Mouse (Mus musculus) liver, adult 10 weeks (tissue): ENCODE data around the gene Thrsp. TPM values are rescaled to one million over a fixed set of nuclear protein-coding genes. Genes with fewer than 3 reads are reported as not detected.

ENCODE experiments used
- polyA plus RNA-seq: library from polyadenylated mRNA; stranded (reverse); fragments of 350-450 nt; fragmentation: Illumina TruSeq; extraction: RNeasy Lipid Tissue Mini Kit (QIAGEN cat#74804); gene quantifications from one replicate; pipeline ENCODE4 v1.2.3, GENCODE M21; 2014; ENCODE audit warnings: low read depth, low replicate concordance

Gene Thrsp
- 105 TPM for polyA plus RNA-seq

DNA sequence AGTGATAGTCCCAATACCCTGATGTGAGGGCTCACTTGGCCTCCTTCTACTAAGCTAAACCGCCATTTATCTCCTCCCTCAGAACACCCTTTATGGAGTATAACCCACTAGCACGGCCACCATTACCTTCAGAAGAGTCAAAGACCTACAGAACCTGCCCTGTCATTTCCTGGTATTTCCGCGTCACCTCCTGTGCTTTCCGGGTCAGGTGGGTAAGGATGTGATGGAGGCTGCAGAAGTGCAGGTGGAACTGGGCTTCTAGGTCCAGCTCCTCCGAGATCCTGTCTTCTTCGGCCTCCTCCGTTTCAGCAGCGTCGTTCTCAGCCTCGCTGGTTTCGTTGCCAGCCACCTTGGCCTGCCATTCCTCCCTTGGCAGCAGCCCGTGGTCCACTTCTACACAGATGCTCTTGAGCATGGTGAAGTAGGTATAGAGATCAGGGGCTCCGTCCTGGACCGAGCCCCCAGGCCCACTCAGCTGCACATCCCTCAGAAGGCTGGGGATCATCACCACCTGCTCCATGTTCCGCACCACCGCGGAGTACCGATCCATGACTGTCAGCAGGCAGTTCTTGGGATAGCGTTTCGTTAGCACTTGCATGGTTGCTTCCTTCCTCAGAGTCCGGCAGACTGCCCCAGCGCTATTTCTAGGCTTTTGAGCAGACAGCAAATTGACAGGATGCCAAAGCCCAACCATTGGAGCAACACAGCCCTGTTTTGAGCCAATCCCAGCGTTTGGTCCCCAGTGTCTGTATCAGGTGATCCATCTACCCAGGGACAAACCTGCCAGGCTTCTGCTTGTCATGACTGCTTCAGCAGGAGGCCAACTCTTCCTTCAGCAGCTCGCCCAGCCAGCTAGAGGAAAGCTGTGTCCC, at the start of gene Thrsp:
Gene Thrsp (minus strand): TSS at position 825 of the 872 bp plus-strand sequence.

DNA sequence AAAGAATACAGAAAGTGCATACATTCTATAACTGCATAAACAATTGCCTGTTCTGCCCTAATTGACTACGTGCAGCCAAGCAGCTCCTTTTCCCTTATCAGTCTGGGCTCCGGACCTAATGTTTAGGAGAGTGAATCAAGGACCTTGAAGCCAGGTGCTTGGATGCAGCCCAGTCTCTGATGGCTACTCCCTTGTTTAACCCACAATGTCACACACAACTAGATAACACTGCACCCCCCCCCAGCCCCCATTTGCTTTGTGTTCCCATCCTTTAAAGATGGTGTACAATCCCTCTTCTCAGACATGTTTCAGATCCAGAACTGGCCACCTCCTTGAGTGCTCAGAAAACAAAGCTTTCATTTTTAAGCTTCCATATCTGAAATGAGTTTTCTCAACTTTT, 33.5 kb upstream of the Thrsp start, which contains the start of gene Kctd14:
Gene Kctd14 (plus strand): TSS at position 301 of the 400 bp plus-strand sequence.

DNA sequence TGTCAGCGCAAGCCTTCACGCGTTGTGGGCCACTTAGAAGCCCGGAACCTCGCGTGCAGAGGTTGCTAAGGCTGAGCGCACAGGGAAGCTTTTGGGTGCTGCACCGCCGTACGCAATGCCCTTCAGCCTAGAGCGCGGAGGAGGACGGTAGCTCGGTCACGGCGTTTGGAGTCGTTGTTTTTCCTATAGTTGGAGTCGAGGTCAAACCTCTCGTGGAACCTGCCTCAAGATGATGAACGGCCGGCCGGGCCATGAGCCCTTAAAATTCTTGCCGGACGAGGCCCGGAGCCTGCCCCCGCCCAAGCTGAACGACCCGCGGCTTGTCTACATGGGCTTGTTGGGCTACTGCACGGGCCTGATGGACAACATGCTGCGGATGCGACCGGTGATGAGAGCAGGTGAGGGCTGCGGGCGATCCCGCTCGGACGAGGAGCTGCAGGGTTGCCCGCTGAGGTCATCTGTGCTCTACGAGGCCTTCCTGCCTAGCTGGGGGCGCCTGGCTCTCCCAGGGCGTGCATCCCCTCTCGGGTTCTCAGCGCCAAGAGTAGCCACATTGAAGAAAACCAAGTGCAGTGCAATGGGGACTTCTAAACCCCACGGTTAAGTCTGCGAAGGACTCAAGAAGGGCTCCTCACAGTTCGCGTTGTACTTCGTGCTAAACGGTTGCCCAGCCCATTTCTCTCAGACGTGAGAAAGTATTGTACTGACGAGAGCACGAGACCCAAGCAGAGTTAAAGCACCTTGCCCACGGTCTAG, 17.4 kb downstream of the Thrsp start, which contains the start of gene Ndufc2:
Gene Ndufc2 (plus strand): TSS at position 44 of the 756 bp plus-strand sequence.

Other genes starting within 250 kb of the Thrsp start
- 0.11 TPM for gene Usp35, start 85.7 kb downstream of the Thrsp start, polyA plus RNA-seq
- gene Kctd21, start 85.4 kb downstream of the Thrsp start, polyA plus RNA-seq, result 4.2 TPM
- 10.1 TPM for gene Alg8, start 46.1 kb downstream of the Thrsp start, polyA plus RNA-seq
- gene Ndufc2, start 17.7 kb downstream of the Thrsp start, polyA plus RNA-seq, result 164 TPM
- gene Kctd14, start 33.6 kb upstream of the Thrsp start, polyA plus RNA-seq, result 0.24 TPM
- 22.5 TPM for gene Ints4, start 63.2 kb upstream of the Thrsp start, polyA plus RNA-seq
- 16.2 TPM for gene Aamdc, start 161.8 kb upstream of the Thrsp start, polyA plus RNA-seq
- gene Rsf1, start 162.2 kb upstream of the Thrsp start, polyA plus RNA-seq, result 6.8 TPM